Mouse (Mus musculus): Measurements from ENCODE around the gene Tmem256. TPM values are rescaled to one million over a fixed set of nuclear protein-coding genes. Genes with fewer than 3 reads are reported as not detected.
A peak's percentile ranks its signal among the peaks of the same experiment; 100 is the strongest.

Gene Tmem256
- total and polyA plus RNA-seq, 3 experiments: 185 to 327 (median 206) TPM

- H3K4me1 ChIP-seq (ENCODE audit: control insufficient read depth in 1 of 2, insufficient read depth in 2 of 2): peaks cover 10 to 18% of the 10 kb centered on the region in 2 experiments
- no peak for TF ChIP-seq EP300 (IDR thresholded peaks at IDR 0.05; ENCODE audit: low read length)
- TF ChIP-seq CHD2 (IDR thresholded peaks at IDR 0.05; ENCODE audit: low read length): peak; percentile 47; the same call in 1 of the 2 replicates
- no peak for TF ChIP-seq SMC3 (IDR thresholded peaks at IDR 0.05; ENCODE audit: low read depth, low read length)
- H3K27me3 ChIP-seq (replicated peaks): peaks cover 38% of the 10 kb centered on the region
- H3K9me3 ChIP-seq (replicated peaks; ENCODE audit: low read length): no peaks in the 10 kb centered on the region
- dilution Hi-C loops (cut with MboI; ENCODE audit: extremely low pct_ligation_motif_present, extremely low pct_unique_long_range_greater_than_20kb, low sequenced_read_pairs) (no loop called here), in situ Hi-C loops (cut with MboI; ENCODE audit: low pct_ligation_motif_present, low pct_unique_long_range_greater_than_20kb, low sequenced_read_pairs) (no loop called here)
- H3K79me2 ChIP-seq (replicated peaks; ENCODE audit: control insufficient read depth, extremely low read depth, insufficient read depth, poor library complexity, severe bottlenecking): no peaks in the 10 kb centered on the region
- no peak for DNase-seq (ENCODE audit: extremely low read depth)
- no peak overlapping the region for H3K27ac ChIP-seq (ENCODE audit: insufficient read depth, low read depth)
- peaks cover 3 to 9% of the 10 kb centered on the region in 2 experiments for H3K36me3 ChIP-seq (replicated peaks in 1 of 2; ENCODE audit: control insufficient read depth in 1 of 2, insufficient read depth in 1 of 2, low read length in 1 of 2)
- H3K4me3 ChIP-seq (replicated peaks in 1 of 3; ENCODE audit: low read depth in 2 of 3, low read length in 2 of 3, poor library complexity in 1 of 3): peak overlapping the region; percentile 59 to 100 (median 62)
- H3K4me2 ChIP-seq (ENCODE audit: insufficient read depth, low read depth, poor library complexity, severe bottlenecking): peak overlapping the region; percentile 98
- H3K9ac ChIP-seq (ENCODE audit: insufficient read depth, low read depth): peak overlapping the region; percentile 66
These were observed 1.4 kb upstream of the Tmem256 start for GRCm38 (mm10) chr11:69836703-69837576.

DNA sequence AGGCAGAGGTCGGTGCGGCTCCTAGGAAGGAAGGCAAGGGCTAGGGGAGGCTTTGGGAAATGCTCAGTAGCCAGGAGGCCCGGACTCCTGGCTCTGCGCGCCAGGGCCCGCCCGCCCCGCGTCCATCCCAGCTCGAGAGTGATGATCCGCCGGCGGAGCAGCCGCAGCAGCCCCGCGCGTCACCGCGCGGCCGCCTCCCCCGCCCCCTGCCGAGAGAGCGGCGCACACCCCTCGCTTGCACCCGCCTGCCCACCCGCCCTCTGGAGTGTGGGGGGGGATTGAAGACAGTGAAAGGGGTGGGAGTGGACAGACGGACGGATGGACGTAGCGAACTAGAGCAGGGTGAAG, 736 bp upstream of the Tmem256 start, which contains the start of gene Nlgn2:
Gene Nlgn2 (minus strand): TSS at position 181 of the 348 bp plus-strand sequence.
- Histone ChIP-seq H3K79me2 (replicated peaks; ENCODE audit: control insufficient read depth, extremely low read depth, insufficient read depth, poor library complexity, severe bottlenecking) (no peaks in the 10 kb centered on the region), H3K27me3 (replicated peaks) (peaks cover 32% of the 10 kb centered on the region), H3K4me1 (ENCODE audit: control insufficient read depth in 1 of 2, insufficient read depth in 2 of 2) (peaks cover 10 to 19% of the 10 kb centered on the region in 2 experiments), H3K36me3 (replicated peaks in 1 of 2; ENCODE audit: control insufficient read depth in 1 of 2, insufficient read depth in 1 of 2, low read length in 1 of 2) (peaks cover 3 to 9% of the 10 kb centered on the region in 2 experiments), H3K27ac (ENCODE audit: insufficient read depth, low read depth) (no peak within 1 kb of the TSS), H3K9me3 (replicated peaks; ENCODE audit: low read length) (no peaks in the 10 kb centered on the region), H3K9ac (ENCODE audit: insufficient read depth, low read depth) (peak within 1 kb of the TSS; percentile 80), H3K4me3 (replicated peaks in 1 of 3; ENCODE audit: low read depth in 2 of 3, low read length in 2 of 3, poor library complexity in 1 of 3) (peak within 1 kb of the TSS; percentile 62 to 100 (median 67)), H3K4me2 (ENCODE audit: insufficient read depth, low read depth, poor library complexity, severe bottlenecking) (peak within 1 kb of the TSS; percentile 98)
- TF ChIP-seq MAZ (IDR thresholded peaks at IDR 0.05; ENCODE audit: low read depth, low read length): 0 out of 2 replicates have a peak, but pooled peaks have one; percentile 19
- TF ChIP-seq E2F4 (IDR thresholded peaks at IDR 0.05; ENCODE audit: insufficient replicate concordance, low read depth, low read length): no peak
- no peak for TF ChIP-seq ETS1 (conservative IDR thresholded peaks at IDR 0.05; ENCODE audit: low read depth, low read length)
- TF ChIP-seq NRF1 (IDR thresholded peaks at IDR 0.05; ENCODE audit: low read depth, low read length): peak; percentile 51
- TF ChIP-seq POLR2A (IDR thresholded peaks at IDR 0.05; ENCODE audit: low read depth, low read length): peak; percentile 28; the same call in 1 of the 2 replicates
- DNase-seq (ENCODE audit: extremely low read depth): peak; percentile 14
- in situ Hi-C loops (cut with MboI; ENCODE audit: low pct_ligation_motif_present, low pct_unique_long_range_greater_than_20kb, low sequenced_read_pairs) (no loop called here), dilution Hi-C loops (cut with MboI; ENCODE audit: extremely low pct_ligation_motif_present, extremely low pct_unique_long_range_greater_than_20kb, low sequenced_read_pairs) (no loop called here)

- peak overlapping the region; percentile 80 for H3K9ac ChIP-seq (ENCODE audit: insufficient read depth, low read depth)
- in situ Hi-C loops (cut with MboI; ENCODE audit: low pct_ligation_motif_present, low pct_unique_long_range_greater_than_20kb, low sequenced_read_pairs): no loop called here
- peak; percentile 54 for DNase-seq (ENCODE audit: extremely low read depth)
These were observed 395 bp downstream of the Tmem256 start for GRCm38 (mm10) chr11:69838714-69839104.

More at GRCm38 (mm10) chr11:69838714-69839104, 395 bp downstream of the Tmem256 start:
- Histone ChIP-seq H3K4me2 (ENCODE audit: insufficient read depth, low read depth, poor library complexity, severe bottlenecking) (peak overlapping the region; percentile 63), H3K79me2 (replicated peaks; ENCODE audit: control insufficient read depth, extremely low read depth, insufficient read depth, poor library complexity, severe bottlenecking) (no peaks in the 10 kb centered on the region), H3K4me1 (ENCODE audit: control insufficient read depth in 1 of 2, insufficient read depth in 2 of 2) (peaks cover 9 to 23% of the 10 kb centered on the region in 2 experiments), H3K36me3 (replicated peaks in 1 of 2; ENCODE audit: control insufficient read depth in 1 of 2, insufficient read depth in 1 of 2, low read length in 1 of 2) (peaks cover 3 to 9% of the 10 kb centered on the region in 2 experiments), H3K4me3 (replicated peaks in 1 of 3; ENCODE audit: low read depth in 2 of 3, low read length in 2 of 3, poor library complexity in 1 of 3) (peak overlapping the region; percentile 62 to 100 (median 67)), H3K27ac (ENCODE audit: insufficient read depth, low read depth) (no peak overlapping the region; the same call in 1 of the 2 replicates), H3K9me3 (replicated peaks; ENCODE audit: low read length) (no peaks in the 10 kb centered on the region), H3K27me3 (replicated peaks) (peaks cover 25% of the 10 kb centered on the region)
- dilution Hi-C loops (cut with MboI; ENCODE audit: extremely low pct_ligation_motif_present, extremely low pct_unique_long_range_greater_than_20kb, low sequenced_read_pairs): no loop called here
- TF ChIP-seq POLR2AphosphoS2 (IDR thresholded peaks at IDR 0.05; ENCODE audit: low read depth, low read length): no peak
- no peak for TF ChIP-seq GABPA (IDR thresholded peaks at IDR 0.05; ENCODE audit: insufficient replicate concordance, low read depth, low read length)
- peak; percentile 58 for TF ChIP-seq SIN3A (IDR thresholded peaks at IDR 0.05; ENCODE audit: low read length)
- no peak for TF ChIP-seq PAX5 (IDR thresholded peaks at IDR 0.05; ENCODE audit: low read length)
- 0 out of 2 replicates have a peak, but pooled peaks have one; percentile 12 for TF ChIP-seq UBTF (IDR thresholded peaks at IDR 0.05; ENCODE audit: low read depth, low read length)

All from CH12.LX (cell line).